Mouse (Mus musculus): Measurements from ENCODE around the gene Krt8. TPM values are rescaled to one million over a fixed set of nuclear protein-coding genes. Genes with fewer than 3 reads are reported as not detected.

The Krt8 gene
- 402 and 445 TPM in 2 replicates for polyA plus RNA-seq (2015; fragmentation: Nextera tagmentation; extraction: Ambion mirVana)

DNA sequence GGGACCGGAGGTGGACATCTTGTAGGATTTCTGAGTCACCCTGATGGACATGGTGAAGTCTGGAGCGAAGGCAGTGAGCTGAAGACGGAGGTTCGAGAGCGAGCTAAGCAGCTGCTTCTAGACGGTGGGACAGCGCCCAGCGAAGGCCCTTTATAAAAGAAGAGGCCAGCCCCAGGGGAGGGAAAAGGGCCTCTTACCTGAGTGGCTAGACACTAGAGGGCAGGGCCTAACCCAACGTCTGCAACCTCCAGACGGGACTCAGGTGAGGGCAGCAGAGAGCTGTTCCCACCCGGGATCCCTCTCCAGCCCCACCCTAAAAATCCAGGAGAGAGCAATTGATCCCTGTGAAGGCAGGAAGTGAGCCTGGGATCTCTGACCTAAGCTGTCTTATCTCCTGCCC is at the start of gene Krt8:
TSS of gene Krt8 (minus strand) at position 294 of the 400 bp plus-strand sequence.
- H3K36me3 ChIP-seq (ENCODE audit: control insufficient read depth, insufficient read depth, low read length) = peaks cover 3% of the 10 kb centered on the region; the same call in 1 of the 2 replicates
- H3K27me3 ChIP-seq (ENCODE audit: control insufficient read depth, insufficient read depth, low read depth, low read length) = peaks cover 24% of the 10 kb centered on the region
- peak within 1 kb of the TSS; percentile 65 for H3K9ac ChIP-seq (ENCODE audit: low read length)
- ATAC-seq (ENCODE audit: low read depth) = peak; percentile 79
- H3K9me3 ChIP-seq (ENCODE audit: control insufficient read depth, low read length) = no peaks in the 10 kb centered on the region
- H3K4me3 ChIP-seq (ENCODE audit: low read length) = peak within 1 kb of the TSS; percentile 58
- H3K27ac ChIP-seq (ENCODE audit: low read length) = peak within 1 kb of the TSS; percentile 81
- H3K4me2 ChIP-seq (ENCODE audit: low read depth, low read length) = peak within 1 kb of the TSS; percentile 54
- peaks cover 22% of the 10 kb centered on the region for H3K4me1 ChIP-seq (replicated peaks; ENCODE audit: control insufficient read depth, insufficient read depth, low read length)
- WGBS = 24% methylated on average over 11 of the region's 11 CpGs

DNA sequence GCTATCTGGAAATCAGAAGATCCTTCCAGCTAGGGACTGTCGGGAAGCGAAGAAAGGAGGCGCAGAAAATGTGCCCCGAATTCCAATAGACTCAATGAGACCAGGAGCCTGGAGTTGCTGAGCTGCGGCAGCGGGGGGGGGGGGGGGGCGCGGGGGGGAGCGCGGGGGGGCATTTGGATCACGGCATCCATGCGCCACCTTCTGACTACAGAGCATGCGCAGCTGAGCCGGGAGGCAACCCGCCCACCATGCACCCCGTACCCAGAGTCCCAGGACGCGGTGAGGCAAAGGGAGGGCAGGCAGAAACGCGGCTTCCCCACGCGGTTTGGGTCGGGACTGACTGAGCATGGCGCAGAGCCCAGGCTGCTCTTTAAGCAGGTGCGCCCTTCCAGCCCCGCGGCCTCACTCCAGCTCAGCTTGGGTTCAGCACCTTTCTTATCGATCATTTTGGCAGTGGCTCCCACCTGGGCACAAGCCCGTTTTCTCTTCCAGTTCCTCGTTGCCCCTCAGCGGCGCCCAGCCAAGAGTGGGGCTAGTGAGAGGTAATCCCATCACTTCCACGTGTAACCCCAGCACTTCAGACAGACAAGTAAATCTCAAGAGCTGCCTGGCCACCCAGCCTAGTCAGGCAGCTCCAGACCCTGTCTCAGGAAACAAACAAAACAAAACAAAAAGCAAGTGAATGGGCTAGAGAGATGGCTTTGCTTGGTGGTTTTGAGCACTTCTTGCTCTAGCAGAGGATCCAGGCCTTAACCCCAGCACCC is 47.8 kb upstream of the Krt8 start:
- H3K4me2 ChIP-seq (ENCODE audit: low read depth, low read length) = peak overlapping the region; percentile 73
- ATAC-seq (ENCODE audit: low read depth) = peak; percentile 84
- H3K27ac ChIP-seq (ENCODE audit: low read length) = peak overlapping the region; percentile 72
- H3K9ac ChIP-seq (ENCODE audit: low read length) = peak overlapping the region; percentile 71
- under 1% methylated on average over 22 of the region's 33 CpGs for WGBS
- H3K36me3 ChIP-seq (ENCODE audit: control insufficient read depth, insufficient read depth, low read length) = no peaks in the 10 kb centered on the region
- peaks cover 7% of the 10 kb centered on the region; the same call in 1 of the 2 replicates for H3K4me1 ChIP-seq (replicated peaks; ENCODE audit: control insufficient read depth, insufficient read depth, low read length)
- H3K4me3 ChIP-seq (ENCODE audit: low read length) = peak overlapping the region; percentile 50
- no peaks in the 10 kb centered on the region for H3K27me3 ChIP-seq (ENCODE audit: control insufficient read depth, insufficient read depth, low read depth, low read length)
- H3K9me3 ChIP-seq (ENCODE audit: control insufficient read depth, low read length) = no peaks in the 10 kb centered on the region

DNA sequence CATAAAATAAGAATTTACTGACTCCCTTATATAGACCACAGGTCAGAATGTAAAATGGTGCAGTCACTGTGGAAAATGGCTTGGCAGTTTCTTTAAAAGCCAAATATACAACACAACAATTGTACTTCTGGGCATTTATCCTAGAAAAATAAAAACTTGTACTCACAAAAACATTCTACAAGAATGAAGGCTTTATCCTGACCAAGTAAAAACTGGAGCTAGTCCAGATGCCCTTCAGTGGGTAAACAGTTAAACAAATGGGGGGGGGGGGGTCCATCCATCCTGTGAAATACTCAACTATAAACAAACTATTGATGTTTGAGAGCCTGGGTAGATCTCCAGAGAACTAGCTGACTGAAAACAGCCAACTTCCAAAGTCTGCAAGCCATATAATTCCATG is 45.6 kb upstream of the Krt8 start:
- no peak overlapping the region for H3K4me2 ChIP-seq (ENCODE audit: low read depth, low read length)
- H3K27me3 ChIP-seq (ENCODE audit: control insufficient read depth, insufficient read depth, low read depth, low read length) = no peaks in the 10 kb centered on the region
- H3K9ac ChIP-seq (ENCODE audit: low read length) = no peak overlapping the region
- no peak overlapping the region for H3K4me3 ChIP-seq (ENCODE audit: low read length)
- H3K9me3 ChIP-seq (ENCODE audit: control insufficient read depth, low read length) = no peaks in the 10 kb centered on the region
- no peaks in the 10 kb centered on the region for H3K36me3 ChIP-seq (ENCODE audit: control insufficient read depth, insufficient read depth, low read length)
- H3K4me1 ChIP-seq (replicated peaks; ENCODE audit: control insufficient read depth, insufficient read depth, low read length) = peaks cover 7% of the 10 kb centered on the region; the same call in 1 of the 2 replicates
- H3K27ac ChIP-seq (ENCODE audit: low read length) = no peak overlapping the region
- no peak for ATAC-seq (ENCODE audit: low read depth)

DNA sequence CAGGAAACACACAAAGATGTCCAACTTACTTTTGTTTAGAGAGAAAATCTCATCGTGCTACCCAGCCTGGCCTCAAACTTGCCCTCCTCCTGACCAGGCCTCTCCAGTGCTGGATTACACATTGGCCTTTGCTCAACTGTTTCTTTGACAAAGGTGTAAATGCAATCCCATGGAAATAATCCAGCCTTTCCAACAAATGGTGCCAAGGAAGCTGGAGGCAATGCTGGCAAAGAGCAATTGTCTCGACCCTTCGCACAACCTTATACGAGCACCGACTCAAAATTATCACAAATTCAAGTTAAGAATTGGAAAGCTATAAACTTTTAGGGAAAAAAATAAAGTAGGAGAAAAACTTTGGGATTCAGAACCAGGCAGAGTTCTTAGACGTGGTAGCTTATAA is 43.7 kb upstream of the Krt8 start:
- H3K4me2 ChIP-seq (ENCODE audit: low read depth, low read length) = no peak overlapping the region
- no peak overlapping the region for H3K27ac ChIP-seq (ENCODE audit: low read length)
- H3K4me3 ChIP-seq (ENCODE audit: low read length) = no peak overlapping the region
- H3K9ac ChIP-seq (ENCODE audit: low read length) = no peak overlapping the region
- no peaks in the 10 kb centered on the region for H3K9me3 ChIP-seq (ENCODE audit: control insufficient read depth, low read length)
- H3K36me3 ChIP-seq (ENCODE audit: control insufficient read depth, insufficient read depth, low read length) = no peaks in the 10 kb centered on the region
- H3K27me3 ChIP-seq (ENCODE audit: control insufficient read depth, insufficient read depth, low read depth, low read length) = no peaks in the 10 kb centered on the region
- 89% methylated on average over 6 of the region's 6 CpGs for WGBS
- H3K4me1 ChIP-seq (replicated peaks; ENCODE audit: control insufficient read depth, insufficient read depth, low read length) = peaks cover 7% of the 10 kb centered on the region; the same call in 1 of the 2 replicates
- ATAC-seq (ENCODE audit: low read depth) = no peak

DNA sequence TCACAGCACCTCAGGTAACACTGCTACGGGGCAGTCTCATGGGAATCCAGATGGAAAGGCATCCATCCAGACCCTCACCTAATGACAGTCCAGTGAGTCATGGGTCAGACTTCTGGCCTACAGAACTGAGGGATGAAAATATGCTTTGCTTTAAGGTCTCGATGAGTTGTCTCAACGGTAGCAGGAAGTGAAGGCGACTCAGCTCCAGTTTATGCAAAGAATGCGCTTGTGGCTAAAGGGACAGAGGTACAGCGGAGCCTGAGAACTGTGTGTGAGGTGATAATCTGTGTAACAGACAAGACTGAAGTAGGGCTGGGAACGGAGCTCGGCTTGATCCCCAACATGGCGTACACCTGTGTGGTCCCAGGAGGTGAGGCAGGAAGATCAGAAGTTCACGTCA is 41.4 kb upstream of the Krt8 start:
- ATAC-seq (ENCODE audit: low read depth) = no peak
- Histone ChIP-seq H3K4me2 (ENCODE audit: low read depth, low read length) (no peak overlapping the region), H3K9me3 (ENCODE audit: control insufficient read depth, low read length) (no peaks in the 10 kb centered on the region), H3K4me1 (replicated peaks; ENCODE audit: control insufficient read depth, insufficient read depth, low read length) (no peaks in the 10 kb centered on the region), H3K4me3 (ENCODE audit: low read length) (no peak overlapping the region), H3K9ac (ENCODE audit: low read length) (no peak overlapping the region), H3K36me3 (ENCODE audit: control insufficient read depth, insufficient read depth, low read length) (no peaks in the 10 kb centered on the region), H3K27me3 (ENCODE audit: control insufficient read depth, insufficient read depth, low read depth, low read length) (no peaks in the 10 kb centered on the region), H3K27ac (ENCODE audit: low read length) (no peak overlapping the region)
- WGBS = 69% methylated on average over 10 of the region's 10 CpGs

DNA sequence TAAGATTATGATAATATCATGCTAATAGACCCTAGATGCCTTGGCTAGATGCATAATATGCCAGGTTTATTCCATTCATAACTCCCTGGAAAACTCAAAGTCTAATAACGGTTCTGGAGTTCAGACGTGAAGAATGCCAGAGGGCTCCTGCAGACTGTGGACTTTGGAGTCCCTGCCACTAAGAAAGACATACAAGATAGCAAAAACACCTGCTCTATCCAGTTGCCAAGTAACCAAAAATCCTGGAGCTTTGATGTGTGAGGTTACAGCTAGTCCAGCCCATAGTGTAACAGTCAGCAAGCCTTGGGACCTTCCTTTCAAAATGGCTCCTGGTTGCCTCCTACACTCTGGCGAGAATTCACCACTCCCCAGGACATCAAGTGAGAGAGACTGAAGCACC is 40.5 kb upstream of the Krt8 start:
- Histone ChIP-seq H3K36me3 (ENCODE audit: control insufficient read depth, insufficient read depth, low read length) (no peaks in the 10 kb centered on the region), H3K27ac (ENCODE audit: low read length) (no peak overlapping the region), H3K4me3 (ENCODE audit: low read length) (no peak overlapping the region), H3K4me2 (ENCODE audit: low read depth, low read length) (no peak overlapping the region), H3K9me3 (ENCODE audit: control insufficient read depth, low read length) (no peaks in the 10 kb centered on the region), H3K27me3 (ENCODE audit: control insufficient read depth, insufficient read depth, low read depth, low read length) (no peaks in the 10 kb centered on the region), H3K9ac (ENCODE audit: low read length) (no peak overlapping the region), H3K4me1 (replicated peaks; ENCODE audit: control insufficient read depth, insufficient read depth, low read length) (no peaks in the 10 kb centered on the region)
- WGBS = 69% methylated on average over 3 of the region's 3 CpGs
- no peak for ATAC-seq (ENCODE audit: low read depth)

DNA sequence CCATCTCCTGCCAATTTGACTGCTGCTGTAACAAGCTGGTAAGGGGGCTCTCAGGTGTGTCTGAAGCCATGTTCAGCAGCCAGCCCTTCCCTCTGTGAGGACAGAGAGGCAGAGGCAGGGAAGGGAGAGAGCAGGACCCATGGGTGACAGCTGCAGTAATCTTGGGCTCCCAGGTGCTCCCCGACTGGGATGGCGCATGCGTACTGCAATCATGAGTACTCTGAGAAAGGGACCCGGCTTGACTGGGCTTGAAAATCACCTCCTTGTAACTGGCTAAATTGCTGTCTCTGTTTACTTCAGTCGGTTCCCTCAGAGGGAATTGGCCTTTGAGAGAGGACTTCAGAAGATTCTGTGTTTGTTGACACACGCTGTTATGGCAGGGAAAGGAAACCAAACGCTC is 37.7 kb upstream of the Krt8 start:
- Histone ChIP-seq H3K9me3 (ENCODE audit: control insufficient read depth, low read length) (no peaks in the 10 kb centered on the region), H3K36me3 (ENCODE audit: control insufficient read depth, insufficient read depth, low read length) (no peaks in the 10 kb centered on the region), H3K27ac (ENCODE audit: low read length) (no peak overlapping the region), H3K4me1 (replicated peaks; ENCODE audit: control insufficient read depth, insufficient read depth, low read length) (no peaks in the 10 kb centered on the region), H3K4me3 (ENCODE audit: low read length) (peak overlapping the region; percentile 5; the same call in 1 of the 2 replicates), H3K27me3 (ENCODE audit: control insufficient read depth, insufficient read depth, low read depth, low read length) (no peaks in the 10 kb centered on the region), H3K9ac (ENCODE audit: low read length) (no peak overlapping the region), H3K4me2 (ENCODE audit: low read depth, low read length) (peak overlapping the region; percentile 28; the same call in 1 of the 2 replicates)
- ATAC-seq (ENCODE audit: low read depth) = no peak
- 31% methylated on average over 7 of the region's 7 CpGs for WGBS

DNA sequence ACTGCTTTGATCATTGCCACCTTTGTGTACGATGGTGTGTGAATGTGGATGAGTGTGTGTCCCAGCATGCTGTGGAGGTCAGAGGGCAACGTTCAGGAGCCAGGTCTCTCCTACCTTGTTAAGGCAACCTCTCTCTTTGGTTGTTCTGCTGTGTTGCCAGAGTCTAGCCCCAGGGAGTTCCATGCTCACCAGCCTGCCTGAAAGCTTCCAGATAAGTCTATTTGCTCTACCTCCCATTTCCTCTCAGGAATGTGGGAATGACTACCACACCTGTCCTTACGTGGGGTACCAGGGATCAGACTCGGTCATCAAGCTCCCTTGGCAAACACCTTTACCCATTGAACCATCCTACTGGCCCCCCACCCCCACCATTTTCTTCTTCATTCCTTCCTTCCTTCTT is 36.0 kb upstream of the Krt8 start:
- H3K4me2 ChIP-seq (ENCODE audit: low read depth, low read length) = no peak overlapping the region
- H3K4me1 ChIP-seq (replicated peaks; ENCODE audit: control insufficient read depth, insufficient read depth, low read length) = no peaks in the 10 kb centered on the region
- WGBS = 53% methylated on average over 4 of the region's 4 CpGs
- no peak overlapping the region for H3K4me3 ChIP-seq (ENCODE audit: low read length)
- no peaks in the 10 kb centered on the region for H3K9me3 ChIP-seq (ENCODE audit: control insufficient read depth, low read length)
- H3K9ac ChIP-seq (ENCODE audit: low read length) = no peak overlapping the region
- peak; percentile 59; the same call in 1 of the 2 replicates for ATAC-seq (ENCODE audit: low read depth)
- H3K27ac ChIP-seq (ENCODE audit: low read length) = 0 out of 2 replicates have a peak overlapping the region, but pooled peaks have one; percentile 20
- H3K27me3 ChIP-seq (ENCODE audit: control insufficient read depth, insufficient read depth, low read depth, low read length) = no peaks in the 10 kb centered on the region
- no peaks in the 10 kb centered on the region for H3K36me3 ChIP-seq (ENCODE audit: control insufficient read depth, insufficient read depth, low read length)

DNA sequence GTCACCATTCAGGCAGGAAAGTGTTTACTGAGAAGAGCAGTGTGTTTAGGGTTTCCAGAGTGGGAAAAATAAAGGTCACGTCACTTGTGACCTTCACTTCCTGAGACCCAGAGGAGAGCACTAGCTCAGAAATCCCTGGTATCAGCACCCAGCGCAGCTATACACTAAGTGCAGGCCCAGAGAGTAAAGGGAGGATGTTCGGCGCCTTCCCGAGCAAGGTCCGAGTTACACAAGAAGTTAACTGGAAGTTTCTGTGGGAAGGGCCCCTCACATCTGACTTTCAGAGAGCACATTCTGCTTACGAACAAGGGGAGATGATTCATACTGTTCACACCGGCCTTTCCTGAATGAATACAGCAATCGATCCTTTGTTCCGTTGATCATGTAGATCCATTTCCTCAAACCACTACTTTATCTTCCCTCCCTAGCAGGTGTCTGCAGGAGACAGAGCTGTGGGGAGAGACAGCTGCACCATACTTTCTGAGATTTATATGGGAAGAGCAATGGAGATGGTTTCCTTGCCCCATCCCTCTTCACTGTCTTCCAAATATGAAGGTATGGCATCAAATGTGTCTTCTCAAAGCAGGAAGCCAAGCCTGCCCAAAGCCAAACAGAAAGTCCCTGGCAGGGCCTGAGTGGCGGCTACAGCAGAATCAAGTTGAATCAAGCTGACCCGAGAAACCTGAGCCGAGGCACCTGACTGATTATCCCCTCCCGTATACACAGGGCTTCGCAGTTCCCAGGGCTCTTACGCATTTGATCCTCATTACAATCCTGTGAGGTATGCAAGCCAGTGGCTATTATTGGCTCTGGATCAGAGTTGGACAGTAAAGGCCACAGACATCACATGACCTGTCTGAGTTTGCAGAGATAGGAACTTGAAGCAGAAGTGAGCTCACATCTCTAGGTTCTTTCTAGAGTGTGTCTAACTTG is 30.1 kb upstream of the Krt8 start:
- Histone ChIP-seq H3K9me3 (ENCODE audit: control insufficient read depth, low read length) (no peaks in the 10 kb centered on the region), H3K27ac (ENCODE audit: low read length) (no peak overlapping the region), H3K9ac (ENCODE audit: low read length) (no peak overlapping the region), H3K4me1 (replicated peaks; ENCODE audit: control insufficient read depth, insufficient read depth, low read length) (no peaks in the 10 kb centered on the region), H3K27me3 (ENCODE audit: control insufficient read depth, insufficient read depth, low read depth, low read length) (no peaks in the 10 kb centered on the region), H3K4me2 (ENCODE audit: low read depth, low read length) (no peak overlapping the region), H3K4me3 (ENCODE audit: low read length) (no peak overlapping the region), H3K36me3 (ENCODE audit: control insufficient read depth, insufficient read depth, low read length) (peaks cover 8% of the 10 kb centered on the region; the same call in 1 of the 2 replicates)
- no peak for ATAC-seq (ENCODE audit: low read depth)
- WGBS = 50% methylated on average over 16 of the region's 16 CpGs
